Mouse (Mus musculus) cerebellum, postnatal 25 days (tissue): ENCODE results near the gene Tas1r3.

Experiments used
- DNase-seq, 2 experiments: peaks; one replicate each; pipeline ENCODE4 v3.0.0; 2021; ENCODE audit warnings: mixed read lengths in 2 of 2

Tas1r3 gene

DNA sequence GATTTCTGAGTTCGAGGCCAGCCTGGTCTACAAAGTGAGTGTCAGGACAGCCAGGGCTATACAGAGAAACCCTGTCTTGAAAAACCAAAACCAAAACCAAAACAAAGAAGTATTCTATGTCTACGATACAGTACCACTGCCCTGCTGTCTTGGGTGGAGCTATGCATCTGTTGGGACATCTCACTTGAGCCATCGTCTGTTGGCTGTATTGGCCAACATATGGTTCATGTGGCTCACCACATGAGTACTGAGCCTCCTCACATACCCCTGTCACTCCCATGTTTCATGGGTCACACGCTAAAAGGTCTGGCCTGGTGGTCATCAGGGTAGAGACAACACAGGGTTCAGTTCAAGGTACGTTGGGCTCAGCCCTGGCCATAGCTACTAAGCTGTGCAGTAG, 23.2 kb upstream of the Tas1r3 start:
- DNase-seq: no peak

DNA sequence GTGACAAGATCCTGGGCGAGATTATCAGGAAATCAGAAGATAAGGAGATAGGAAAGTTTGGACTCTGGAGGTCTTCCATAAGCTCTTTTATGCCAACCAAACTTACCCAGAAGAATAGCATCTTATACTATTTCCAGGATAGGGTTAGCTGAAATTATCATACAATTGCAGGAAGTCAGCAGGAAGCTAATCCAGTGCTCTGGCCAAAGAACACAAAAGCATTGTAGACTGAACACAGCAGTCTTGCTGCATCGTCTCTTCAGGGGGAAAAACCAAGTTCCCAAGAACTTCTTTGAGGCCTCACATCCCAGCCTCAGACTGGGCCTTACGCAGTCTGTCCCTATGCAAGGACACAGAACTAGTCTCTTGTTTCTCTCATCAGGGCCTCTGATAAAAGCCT, 20.4 kb upstream of the Tas1r3 start:
- DNase-seq: no peak

DNA sequence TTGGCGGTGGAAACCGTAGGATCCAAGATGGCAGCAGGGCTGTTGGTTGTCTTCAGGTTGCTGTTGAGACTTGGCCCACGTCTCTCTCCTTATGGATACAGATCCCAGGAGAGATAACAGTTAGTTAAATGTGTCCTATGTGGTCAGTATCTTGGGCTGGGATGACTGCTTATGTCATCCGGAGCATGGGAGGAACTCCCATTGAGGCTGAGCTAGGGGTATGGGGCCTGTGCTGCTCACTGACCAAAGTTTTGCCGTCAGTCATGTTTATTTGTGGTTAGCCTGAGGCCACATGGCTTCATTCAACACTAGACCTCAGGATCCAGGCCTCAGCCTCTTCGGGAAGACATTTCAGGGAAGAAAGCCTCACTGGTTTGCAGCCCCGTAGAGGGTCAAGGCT, 8.2 kb upstream of the Tas1r3 start:
- no peak for DNase-seq

- peak; percentile 96 to 98 for DNase-seq
Measured at GRCm38 (mm10) chr4:155869317-155870033, 6.3 kb upstream of the Tas1r3 start, which contains the start of the genes Cptp and Ints11. Gene Cptp, minus strand, starts transcription at chr4:155869440. Gene Ints11, plus strand, starts transcription at chr4:155869546.

- DNase-seq: peak in 1 of 2 experiments; percentile 51
Measured at GRCm38 (mm10) chr4:155868614-155869298, 5.6 kb upstream of the Tas1r3 start.

GRCm38 (mm10) chr4:155861787-155862186, 1.4 kb downstream of the Tas1r3 start:
- DNase-seq: peak in 1 of 2 experiments; percentile 9

DNA sequence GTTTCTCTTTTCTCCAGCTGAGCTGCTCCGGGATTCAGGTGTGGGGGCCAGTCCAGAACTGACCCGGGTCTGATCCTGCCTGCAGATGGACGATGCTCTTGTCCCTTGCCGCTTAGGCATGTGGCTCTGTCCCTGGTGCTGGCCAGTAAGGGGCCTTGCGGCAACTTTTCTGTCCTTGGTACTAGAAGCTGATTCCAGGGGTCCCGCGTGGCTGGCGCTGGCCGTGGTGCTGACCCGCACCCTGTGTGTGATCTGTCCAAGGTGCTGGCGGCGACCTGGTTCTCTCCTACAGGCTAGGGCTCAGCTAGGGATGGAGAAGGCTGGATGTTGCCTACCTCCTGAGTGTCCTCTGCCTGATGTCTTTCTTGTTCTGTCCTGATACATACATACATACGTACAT, 3.8 kb downstream of the Tas1r3 start:
- DNase-seq: peak in 1 of 2 experiments; percentile 14

GRCm38 (mm10) chr4:155856881-155857280, 6.3 kb downstream of the Tas1r3 start:
- DNase-seq: no peak

DNA sequence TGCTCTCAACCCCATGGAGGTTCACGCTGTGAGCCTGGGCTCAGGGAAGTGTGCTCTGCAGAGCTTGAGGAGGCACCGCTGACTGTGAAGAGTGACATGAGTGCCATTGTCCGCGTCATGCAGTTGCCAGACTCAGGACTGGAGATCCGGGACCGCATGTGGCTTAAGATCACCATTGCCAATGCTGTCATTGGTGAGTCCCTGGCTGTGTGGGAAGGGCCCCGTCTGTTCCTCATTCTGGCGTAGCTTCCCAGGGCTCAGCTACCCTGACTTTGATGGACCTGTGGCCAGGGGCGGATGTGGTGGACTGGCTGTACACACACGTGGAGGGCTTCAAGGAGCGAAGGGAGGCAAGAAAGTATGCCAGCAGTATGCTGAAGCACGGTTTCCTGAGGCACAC, 7.1 kb downstream of the Tas1r3 start:
- DNase-seq: peak; percentile 44 to 61

GRCm38 (mm10) chr4:155854991-155855390, 8.2 kb downstream of the Tas1r3 start:
- peak; percentile 8 to 20 for DNase-seq

GRCm38 (mm10) chr4:155853421-155853820, 9.7 kb downstream of the Tas1r3 start:
- DNase-seq: peak in 1 of 2 experiments; percentile 12

- peak; percentile 64 to 73 for DNase-seq
Measured at GRCm38 (mm10) chr4:155851951-155852411, 11.2 kb downstream of the Tas1r3 start.

- peak in 1 of 2 experiments; percentile 16 for DNase-seq
Measured at GRCm38 (mm10) chr4:155851368-155851767, 11.8 kb downstream of the Tas1r3 start.

DNA sequence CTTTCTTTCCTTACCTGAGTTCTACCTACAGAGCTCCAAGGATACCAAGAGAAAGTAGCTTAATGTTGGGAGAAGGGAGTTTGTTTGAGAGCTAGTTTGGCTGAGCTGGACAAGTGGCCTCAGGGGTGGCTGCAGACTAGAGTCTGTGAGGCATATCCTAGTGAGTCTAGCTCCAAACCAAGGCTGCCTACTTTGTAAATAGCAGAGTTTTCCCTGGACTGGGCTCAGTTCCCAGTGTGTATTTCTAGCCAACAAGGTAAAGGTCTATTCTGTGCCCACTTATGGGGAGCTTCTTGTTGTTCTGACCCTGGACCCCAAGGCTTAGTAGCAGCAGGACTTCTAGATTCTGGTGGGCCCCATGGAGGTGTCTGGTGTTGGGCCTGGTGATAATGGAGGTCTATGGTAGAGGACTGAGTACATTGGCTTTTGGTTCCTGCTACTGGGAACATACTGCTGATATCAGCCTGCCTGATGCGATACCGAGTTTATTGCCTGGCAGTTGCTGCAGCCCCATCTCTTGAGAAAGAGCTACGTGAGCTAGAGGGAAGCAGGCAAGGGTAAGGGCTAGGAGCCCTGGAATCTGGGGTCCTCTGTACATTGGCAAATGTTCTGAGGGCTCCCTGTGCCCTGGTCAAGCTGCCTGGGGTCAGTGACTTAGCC, 13.2 kb downstream of the Tas1r3 start:
- DNase-seq: peak in 1 of 2 experiments; percentile 10

- peak in 1 of 2 experiments; percentile 9 for DNase-seq
Measured at GRCm38 (mm10) chr4:155849391-155849790, 13.8 kb downstream of the Tas1r3 start.

- DNase-seq: peak in 1 of 2 experiments; percentile 22
Measured at GRCm38 (mm10) chr4:155848434-155849095, 14.6 kb downstream of the Tas1r3 start.

DNA sequence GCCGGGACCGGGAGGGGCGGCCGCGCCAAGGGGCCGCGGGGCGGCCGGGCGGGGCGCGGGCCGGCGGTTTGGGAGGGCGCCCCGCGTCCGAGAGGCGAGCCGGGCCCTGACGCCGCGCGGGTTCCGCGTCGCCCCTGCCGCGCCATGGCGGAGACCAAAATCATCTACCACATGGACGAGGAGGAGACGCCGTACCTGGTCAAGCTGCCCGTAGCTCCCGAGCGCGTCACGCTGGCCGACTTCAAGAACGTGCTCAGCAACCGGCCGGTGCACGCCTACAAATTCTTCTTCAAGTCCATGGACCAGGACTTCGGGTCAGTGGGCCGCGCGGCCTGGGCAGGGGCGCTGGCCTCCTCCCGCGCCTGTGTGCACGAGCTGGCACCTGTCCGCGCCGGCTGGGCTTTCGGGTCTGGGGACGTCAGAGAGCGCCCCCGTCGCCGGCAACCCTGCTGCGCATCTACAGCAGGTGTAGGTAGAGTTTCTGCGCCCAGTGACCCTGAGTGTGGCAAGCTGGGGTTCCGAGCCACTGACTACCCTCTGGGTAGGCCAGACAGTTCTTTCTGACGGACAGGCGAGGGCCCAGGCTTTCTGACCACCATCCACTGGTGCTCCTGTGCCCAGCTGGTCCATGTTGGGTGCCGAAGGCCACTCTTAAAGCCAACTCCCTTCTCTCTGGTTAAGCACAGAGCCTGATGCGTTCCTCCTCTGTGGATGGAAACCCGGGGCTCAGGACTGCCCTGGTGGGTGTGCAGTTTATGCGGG, 15.4 kb downstream of the Tas1r3 start:
- DNase-seq: peak; percentile 49 to 70

- peak; percentile 98 to 99 for DNase-seq
Measured at GRCm38 (mm10) chr4:155846871-155847578, 16.1 kb downstream of the Tas1r3 start, which contains the start of gene Dvl1. Gene Dvl1, plus strand, starts transcription at chr4:155847402.

DNA sequence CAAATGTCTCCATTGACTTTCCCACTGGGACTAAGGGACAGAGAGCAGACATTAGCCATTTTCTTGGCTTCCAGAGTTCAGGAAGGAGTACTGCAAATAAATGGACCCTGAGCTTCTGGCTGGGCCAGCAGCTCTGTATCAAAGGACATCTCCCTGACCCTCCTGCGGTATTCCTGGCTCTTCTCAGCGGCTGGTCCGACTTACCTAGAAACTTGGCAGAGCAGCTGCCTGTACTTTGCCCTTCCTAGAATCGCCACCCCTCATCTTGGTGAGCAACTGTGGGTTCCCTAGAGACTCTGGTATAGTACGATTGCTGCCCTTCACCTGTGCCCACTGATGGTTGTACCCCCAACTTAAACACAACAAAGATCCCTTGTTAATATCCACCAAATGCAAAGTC, 19.9 kb downstream of the Tas1r3 start:
- peak in 1 of 2 experiments; percentile 3 for DNase-seq

- DNase-seq: peak in 1 of 2 experiments; percentile 58
Measured at GRCm38 (mm10) chr4:155841651-155842270, 21.4 kb downstream of the Tas1r3 start.

GRCm38 (mm10) chr4:155841003-155841454, 22.1 kb downstream of the Tas1r3 start:
- DNase-seq: peak in 1 of 2 experiments; percentile 52
